Mouse (Mus musculus): ENCODE data around the gene Tfcp2l1.
"Not testable (repeated sequence)": the region's sequence is repeated elsewhere in the genome, so short reads cannot be mapped to it uniquely, and the experiment has no call there.

The Tfcp2l1 gene

GRCm38 (mm10) chr1:118627781-118628464 lies at the start of gene Tfcp2l1:
Gene Tfcp2l1, plus strand, starts transcription at chr1:118627945.
- DNase-seq (ENCODE audit: inconsistent age in 2 of 2, low spot score in 1 of 2), result peak; percentile 82 to 89

DNA sequence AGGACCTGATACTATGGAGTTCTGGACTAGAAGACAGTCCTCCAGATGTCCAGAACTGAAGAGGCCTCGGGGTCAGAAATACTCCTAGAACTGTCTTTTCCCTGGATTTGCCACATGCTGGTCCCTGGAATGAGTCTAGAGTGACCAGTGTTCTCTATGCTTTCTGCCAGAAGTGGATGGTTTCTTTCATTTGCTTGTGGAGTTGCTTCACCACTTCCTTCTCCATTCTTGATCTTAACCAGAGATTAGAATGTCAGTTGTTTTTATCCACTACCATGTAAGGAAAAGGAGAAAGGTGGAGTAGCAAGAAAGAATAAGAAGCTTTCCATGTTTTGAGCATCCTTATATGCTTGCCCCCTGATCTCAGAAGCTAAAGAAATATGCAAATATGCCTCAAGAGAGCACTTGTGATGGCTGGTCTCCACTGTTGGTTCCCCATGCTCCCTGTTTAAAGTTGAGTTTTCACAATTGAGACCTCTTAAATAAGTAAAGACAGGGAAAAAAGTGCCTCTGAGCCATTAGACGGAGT lies 47.5 kb upstream of the Tfcp2l1 start:
- DNase-seq (ENCODE audit: inconsistent age in 2 of 2, low spot score in 1 of 2), result no peak

DNA sequence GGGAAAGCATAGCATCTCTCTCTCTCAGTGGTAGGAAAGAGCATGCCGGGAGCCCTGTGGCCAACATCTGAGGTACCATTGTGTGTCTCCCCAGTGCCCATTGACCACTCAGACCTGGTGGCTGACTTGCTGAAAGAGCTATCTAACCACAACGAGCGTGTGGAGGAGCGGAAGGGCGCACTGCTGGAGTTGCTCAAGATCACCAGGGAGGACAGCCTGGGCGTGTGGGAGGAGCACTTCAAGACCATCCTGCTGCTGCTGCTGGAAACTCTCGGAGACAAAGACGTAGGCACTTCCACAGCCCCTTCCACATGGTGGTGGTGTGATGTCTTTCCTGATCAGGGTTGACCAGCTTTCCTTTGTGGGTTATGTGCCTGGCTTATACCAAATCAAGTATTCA lies 46.6 kb upstream of the Tfcp2l1 start:
- no peak for DNase-seq (ENCODE audit: inconsistent age in 2 of 2, low spot score in 1 of 2)

DNA sequence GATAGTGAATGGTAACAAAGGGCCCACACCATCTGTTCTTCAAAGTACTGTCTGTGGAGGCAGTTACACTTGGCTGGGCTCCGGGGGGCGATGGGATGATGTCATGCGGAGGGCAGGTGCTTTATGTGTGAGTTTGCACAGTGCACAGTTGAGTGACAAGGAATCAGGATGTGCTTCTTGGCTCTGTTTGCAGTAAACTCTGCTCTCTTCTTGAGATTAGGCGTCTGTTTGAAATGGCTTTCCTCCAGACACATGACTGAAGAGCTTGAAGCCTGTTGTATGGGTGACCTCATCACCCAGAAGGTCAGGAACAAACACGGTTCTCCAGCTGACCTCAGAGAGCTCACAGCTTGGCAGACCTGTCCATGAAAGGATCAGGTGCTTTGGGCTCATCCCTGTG lies 38.0 kb upstream of the Tfcp2l1 start:
- DNase-seq (ENCODE audit: inconsistent age in 2 of 2, low spot score in 1 of 2), result peak; percentile 19 to 49

GRCm38 (mm10) chr1:118592933-118593332 lies 34.8 kb upstream of the Tfcp2l1 start:
- no peak for DNase-seq (ENCODE audit: inconsistent age in 2 of 2, low spot score in 1 of 2)

DNA sequence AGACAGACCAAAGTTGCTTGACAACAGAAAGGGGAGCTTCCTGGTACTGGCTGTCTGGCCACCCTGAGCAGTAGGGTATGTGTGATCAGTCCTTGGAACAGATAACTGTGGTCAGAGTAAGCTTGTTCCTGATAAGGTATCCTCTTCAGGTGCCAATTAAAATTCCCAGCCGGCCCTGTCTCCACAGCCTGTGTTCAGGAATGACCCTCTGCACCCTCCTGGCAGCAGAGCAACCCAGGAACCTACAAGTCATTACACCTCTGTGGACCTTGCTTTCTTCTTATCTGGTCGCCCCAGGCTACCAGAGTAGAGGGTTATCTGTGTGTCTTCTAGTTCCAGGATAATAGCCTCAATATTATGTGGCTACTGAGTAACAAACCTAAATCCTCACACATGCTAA lies 32.4 kb upstream of the Tfcp2l1 start:
- DNase-seq (ENCODE audit: inconsistent age in 2 of 2, low spot score in 1 of 2), result no peak

- DNase-seq (ENCODE audit: inconsistent age in 2 of 2, low spot score in 1 of 2), result no peak
These were observed 30.1 kb upstream of the Tfcp2l1 start for GRCm38 (mm10) chr1:118597475-118598213.

DNA sequence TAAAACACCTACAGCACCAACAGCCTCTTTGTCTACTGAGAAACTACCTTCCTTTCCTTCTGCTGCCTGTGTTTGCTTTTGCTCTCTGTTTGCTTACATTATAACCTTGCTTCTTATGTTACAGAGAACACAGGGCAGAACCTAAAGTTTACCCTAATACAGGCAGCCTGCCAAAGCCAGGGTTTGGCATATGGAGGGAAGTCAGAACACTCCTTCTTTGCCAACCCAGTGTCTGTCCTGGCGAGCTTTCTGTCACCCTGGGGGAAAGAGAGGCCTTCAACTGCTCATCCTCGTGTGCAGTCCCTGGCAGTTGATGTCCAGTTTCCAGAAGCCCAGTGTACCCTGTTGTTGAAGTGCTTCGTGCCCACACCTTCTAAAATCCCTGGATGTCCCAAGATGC lies 29.4 kb upstream of the Tfcp2l1 start:
- no peak for DNase-seq (ENCODE audit: inconsistent age in 2 of 2, low spot score in 1 of 2)

DNA sequence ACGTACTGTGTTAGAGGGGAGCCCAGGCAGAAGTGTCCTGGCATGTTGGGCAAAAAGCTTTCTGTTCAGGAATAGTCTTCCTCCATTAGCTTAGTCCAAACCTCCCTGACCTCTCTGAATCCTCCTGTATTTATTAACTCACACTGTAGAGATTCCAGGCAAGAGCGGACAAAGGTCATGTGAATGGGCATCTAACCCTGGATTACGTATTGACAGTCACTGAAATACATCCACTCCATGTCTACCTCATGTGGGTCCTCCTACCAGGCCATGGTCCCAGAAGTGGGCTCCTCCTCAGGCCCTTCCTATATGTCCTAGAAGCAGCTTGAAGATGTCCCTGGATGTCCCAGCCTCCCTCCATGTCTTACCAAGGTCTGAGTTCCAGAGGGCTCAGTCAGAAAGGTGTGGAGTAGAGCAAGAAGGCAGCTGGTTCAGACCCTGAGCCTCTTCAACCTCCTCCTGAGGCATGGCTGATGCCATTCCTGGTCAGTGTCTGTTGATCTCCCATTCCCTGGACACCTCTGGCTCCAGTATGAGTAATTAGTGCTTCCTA lies 14.0 kb upstream of the Tfcp2l1 start:
- no peak for DNase-seq (ENCODE audit: inconsistent age in 2 of 2, low spot score in 1 of 2)

DNA sequence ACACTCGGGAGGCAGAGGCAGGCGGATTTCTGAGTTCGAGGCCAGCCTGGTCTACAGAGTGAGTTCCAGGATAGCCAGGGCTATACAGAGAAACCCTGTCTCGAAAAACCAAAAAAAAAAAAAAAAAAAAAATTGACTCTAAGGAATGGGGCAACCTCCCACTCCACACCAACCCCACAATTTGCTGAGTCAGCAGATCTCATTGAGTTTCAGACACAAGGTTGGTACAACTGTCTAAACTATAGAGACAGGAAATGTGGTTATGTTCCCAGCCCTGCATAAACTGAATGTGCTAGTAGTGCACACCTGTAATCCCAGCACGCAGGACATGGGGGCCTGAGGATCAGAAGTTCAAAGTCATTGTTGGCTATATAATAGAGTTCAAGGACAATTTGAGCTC lies 6.7 kb upstream of the Tfcp2l1 start:
- not testable (repeated sequence) for DNase-seq (ENCODE audit: inconsistent age in 2 of 2, low spot score in 1 of 2)

DNA sequence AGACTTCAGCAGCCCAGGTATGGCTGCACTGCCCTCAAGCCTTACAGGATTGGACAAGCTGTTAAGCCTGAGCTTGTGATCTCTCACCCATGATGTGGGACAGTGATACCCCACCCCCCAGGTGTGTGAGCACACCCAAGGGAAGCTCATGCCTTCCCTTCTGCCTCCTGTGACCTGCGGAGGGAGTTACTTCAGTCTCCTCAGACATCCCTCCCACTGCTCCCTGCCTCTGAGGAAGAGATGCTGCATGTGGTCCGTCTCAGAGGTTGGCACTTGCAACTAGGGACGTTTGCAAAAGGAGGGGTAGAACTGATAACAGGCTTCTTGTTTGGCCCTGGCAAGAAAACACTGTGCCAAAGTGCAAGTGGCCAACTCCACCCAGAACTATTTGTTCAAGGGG lies 4.9 kb upstream of the Tfcp2l1 start:
- DNase-seq (ENCODE audit: inconsistent age in 2 of 2, low spot score in 1 of 2), result no peak

DNA sequence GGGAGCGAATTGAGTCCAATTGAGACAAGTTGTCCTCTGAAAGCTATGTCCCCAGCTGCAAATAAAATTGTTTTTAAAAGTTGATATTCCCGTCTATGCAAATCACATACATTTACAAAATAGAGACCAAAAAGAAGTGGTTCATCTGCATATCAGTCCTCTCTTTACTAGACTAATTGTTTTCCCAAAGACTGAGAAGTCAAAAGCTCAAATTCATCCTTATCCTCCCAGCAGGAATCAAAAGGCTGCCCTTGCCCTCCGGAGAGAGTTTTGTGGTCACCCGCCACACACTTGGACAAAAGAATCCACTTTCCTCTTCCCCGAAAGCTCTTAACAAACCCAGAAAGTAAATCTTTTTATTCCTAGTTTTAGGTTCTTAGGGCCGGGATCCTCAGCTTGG lies 2.3 kb upstream of the Tfcp2l1 start:
- no peak for DNase-seq (ENCODE audit: inconsistent age in 2 of 2, low spot score in 1 of 2)

DNA sequence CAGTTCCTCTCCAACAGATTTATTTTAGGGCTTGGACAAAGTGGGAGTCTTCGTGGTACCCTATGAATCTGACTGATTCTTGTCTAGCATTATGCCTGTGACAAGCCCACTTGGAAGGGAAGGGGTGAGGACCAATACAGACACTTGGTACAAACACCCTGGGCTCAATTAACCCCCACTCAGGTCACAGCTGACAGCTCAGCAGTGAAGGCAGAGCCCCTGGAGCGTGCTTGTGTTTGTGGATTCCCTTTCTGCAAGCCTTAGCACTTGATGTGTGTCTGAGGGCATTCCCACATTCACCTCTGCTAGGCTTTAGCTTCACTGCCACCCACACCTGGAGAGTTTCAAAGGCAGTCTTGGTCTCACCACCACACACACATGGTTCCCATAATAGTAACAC lies 1.8 kb upstream of the Tfcp2l1 start:
- DNase-seq (ENCODE audit: inconsistent age in 2 of 2, low spot score in 1 of 2), result no peak

DNA sequence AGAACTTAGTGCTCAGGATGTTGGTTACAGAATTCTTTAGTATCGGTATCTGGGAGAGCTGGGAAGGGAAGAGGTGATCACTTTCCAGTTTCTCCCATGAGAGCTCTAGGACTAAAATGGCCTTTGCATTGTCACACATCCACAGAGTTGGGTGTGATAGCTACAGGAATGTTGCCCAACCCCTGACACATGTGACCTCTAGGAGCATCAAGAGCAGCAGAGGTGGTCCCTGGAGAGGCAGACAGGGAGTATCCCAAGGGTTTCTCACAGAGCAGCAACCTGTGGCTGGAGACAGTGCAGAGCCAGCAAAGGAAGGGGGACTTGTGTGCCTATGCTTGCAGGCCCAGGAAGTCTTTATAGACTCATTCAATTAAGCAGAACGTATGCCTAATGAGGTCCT lies 1.3 kb upstream of the Tfcp2l1 start:
- DNase-seq (ENCODE audit: inconsistent age in 2 of 2, low spot score in 1 of 2), result no peak

- DNase-seq (ENCODE audit: inconsistent age in 2 of 2, low spot score in 1 of 2), result no peak
These were observed 5.8 kb downstream of the Tfcp2l1 start for GRCm38 (mm10) chr1:118633415-118633980.

- no peak for DNase-seq (ENCODE audit: inconsistent age in 2 of 2, low spot score in 1 of 2)
These were observed 14.7 kb downstream of the Tfcp2l1 start for GRCm38 (mm10) chr1:118642296-118642999.

- peak; percentile 59 for DNase-seq (ENCODE audit: inconsistent age in 2 of 2, low spot score in 1 of 2)
These were observed 15.6 kb downstream of the Tfcp2l1 start for GRCm38 (mm10) chr1:118643138-118643979.

GRCm38 (mm10) chr1:118645701-118646100 lies 18.0 kb downstream of the Tfcp2l1 start:
- no peak for DNase-seq (ENCODE audit: inconsistent age in 2 of 2, low spot score in 1 of 2)

DNA sequence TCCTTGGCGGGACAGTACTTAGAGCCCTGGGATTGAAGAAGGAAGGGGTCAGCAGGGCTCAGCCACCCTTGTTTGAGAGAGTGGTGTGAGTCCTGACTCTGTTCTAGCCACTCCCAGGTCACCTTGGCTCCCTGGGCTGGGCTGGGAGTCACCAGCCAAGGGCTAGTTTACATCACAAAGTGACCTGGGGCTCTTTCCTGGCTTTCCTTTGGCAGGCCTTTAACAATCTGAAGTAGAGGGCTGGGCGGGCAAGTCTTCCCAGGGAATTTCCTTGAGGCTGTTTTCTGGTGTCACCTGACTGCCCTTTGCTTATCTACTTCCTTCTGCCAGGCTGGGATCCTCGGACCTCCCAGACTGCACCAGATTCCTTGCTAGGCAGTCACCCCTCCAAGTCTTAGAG lies 20.3 kb downstream of the Tfcp2l1 start:
- DNase-seq (ENCODE audit: inconsistent age in 2 of 2, low spot score in 1 of 2), result no peak

Measured in adrenal gland, adult (tissue).